Mouse (Mus musculus) stomach, postnatal 0 days (tissue): ENCODE results near the gene Rcc1. TPM values are rescaled to one million over a fixed set of nuclear protein-coding genes. Genes with fewer than 3 reads are reported as not detected.
A peak's percentile ranks its signal among the peaks of the same experiment; 100 is the strongest.
"Not testable (repeated sequence)": the region's sequence is repeated elsewhere in the genome, so short reads cannot be mapped to it uniquely, and the experiment has no call there.

ENCODE experiments used
- ATAC-seq: fragments of 200-750 bp; cut with Nextera tagmentation; 2 replicates; pipeline ENCODE4 v1.8.0; 2017; ENCODE audit not compliant: low FRiP score, low TSS enrichment
- DNase-seq: peaks from one replicate; pipeline ENCODE4 v3.0.0-alpha.2; 2016; ENCODE audit warnings: low spot score
- H3K27ac ChIP-seq: fragments of 300-500 bp; sonication (generic); replicated peaks from 2 replicates; pipeline ENCODE4 v1.5.1; 2014; ENCODE audit warnings: mild to moderate bottlenecking, control low read depth
- H3K27me3 ChIP-seq: fragments of 300-500 bp; sonication (generic); 2 replicates; pipeline ENCODE4 v1.6.1; 2014; ENCODE audit warnings: low read length; ENCODE audit not compliant: control insufficient read depth, insufficient read depth
- H3K36me3 ChIP-seq: fragments of 300-500 bp; sonication (generic); 2 replicates; pipeline ENCODE4 v1.6.1; 2014; ENCODE audit warnings: low read length, mixed read lengths; ENCODE audit not compliant: control insufficient read depth, insufficient read depth
- H3K4me1 ChIP-seq: fragments of 300-500 bp; sonication (generic); replicated peaks from 2 replicates; pipeline ENCODE4 v1.6.1; 2014; ENCODE audit warnings: antibody characterized with exemption; ENCODE audit not compliant: control insufficient read depth, insufficient read depth
- H3K4me2 ChIP-seq: fragments of 300-500 bp; sonication (generic); replicated peaks from 2 replicates; pipeline ENCODE4 v1.6.1; 2014; ENCODE audit warnings: low read depth, mild to moderate bottlenecking, control low read depth, moderate library complexity
- H3K4me3 ChIP-seq: fragments of 300-500 bp; sonication (generic); 2 replicates; pipeline ENCODE4 v1.5.1; 2014; ENCODE audit warnings: low read depth, low read length, control low read depth
- H3K9ac ChIP-seq: fragments of 300-500 bp; sonication (generic); 2 replicates; pipeline ENCODE4 v1.6.1; 2014; ENCODE audit warnings: mild to moderate bottlenecking, low read length, control low read depth, mixed read lengths
- H3K9me3 ChIP-seq: fragments of 300-500 bp; sonication (generic); 2 replicates; pipeline ENCODE4 v1.6.1; 2016; ENCODE audit warnings: low read length; ENCODE audit not compliant: control insufficient read depth
- CTCF ChIP-seq: IDR thresholded peaks from 2 replicates; pipeline ENCODE4 v1.5.1; 2016; ENCODE audit warnings: antibody characterized with exemption, low read depth, mild to moderate bottlenecking, moderate library complexity
- EP300 ChIP-seq: optimal IDR thresholded peaks from 2 replicates; pipeline ENCODE3; 2016; ENCODE audit warnings: antibody characterized with exemption
- WGBS: fragments of 180-500 bp; shearing (Covaris S2); extraction: QIAGEN DNeasy Blood & Tissue Kit; methylation state at CpG from one replicate; pipeline ENCODE4 v1.1.7; 2014; 5-methylcytosine and 5-hydroxymethylcytosine counted together
- polyA plus RNA-seq: library from polyadenylated mRNA; unstranded; fragments of >200 nt; fragmentation: Nextera tagmentation; extraction: Ambion mirVana; gene quantifications from 2 replicates; pipeline ENCODE4 v1.2.1, GENCODE M21; 2015

Rcc1 gene
- polyA plus RNA-seq, 1 experiment from 2014 or later, result 25.2 TPM

- Histone ChIP-seq H3K27ac (no peak overlapping the region), H3K36me3 (peaks cover 9% of the 10 kb centered on the region; the same call in 1 of the 2 replicates), H3K4me3 (no peak overlapping the region), H3K4me2 (no peak overlapping the region), H3K4me1 (no peaks in the 10 kb centered on the region), H3K9ac (no peak overlapping the region), H3K27me3 (no peaks in the 10 kb centered on the region), H3K9me3 (no peaks in the 10 kb centered on the region)
- 35% methylated on average over 3 of the region's 4 CpGs for WGBS
- no peak for TF ChIP-seq EP300
- TF ChIP-seq CTCF, result peak; percentile 80
- ATAC-seq (no peak), DNase-seq (peak; percentile 62)
Observed at GRCm38 (mm10) chr4:132292988-132293387, 60.4 kb downstream of the Rcc1 start.

- WGBS, result 86% methylated on average over 12 of the region's 12 CpGs
- H3K4me2 ChIP-seq, result no peak overlapping the region
- no peaks in the 10 kb centered on the region for H3K4me1 ChIP-seq
Observed at GRCm38 (mm10) chr4:132291624-132292335, 61.6 kb downstream of the Rcc1 start.

DNA sequence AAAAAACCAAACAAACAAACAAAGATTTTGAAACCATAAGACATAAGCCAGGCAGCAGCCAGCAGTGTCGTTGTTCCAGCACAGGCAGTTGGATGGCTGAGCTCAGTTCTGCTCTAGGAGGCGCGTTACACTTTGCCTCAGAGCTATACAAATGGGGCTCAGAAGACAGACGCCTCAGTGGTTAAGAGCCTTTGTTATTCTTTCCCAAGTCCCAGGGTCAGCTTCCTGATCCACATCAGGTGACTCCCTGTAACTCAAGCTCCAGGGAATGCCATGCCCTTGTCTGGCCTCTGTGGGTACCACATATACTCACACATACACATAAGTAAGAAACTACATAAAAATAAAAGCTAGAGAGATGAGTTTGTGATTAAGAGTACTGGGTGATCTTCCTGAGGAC is 62.3 kb downstream of the Rcc1 start:
- ATAC-seq (no peak), DNase-seq (no peak)
- no peak for TF ChIP-seq EP300
- no peak for TF ChIP-seq CTCF
- Histone ChIP-seq H3K4me3 (no peak overlapping the region), H3K4me1 (no peaks in the 10 kb centered on the region), H3K9me3 (no peaks in the 10 kb centered on the region), H3K27ac (no peak overlapping the region), H3K9ac (no peak overlapping the region), H3K27me3 (no peaks in the 10 kb centered on the region), H3K36me3 (peaks cover 9% of the 10 kb centered on the region; the same call in 1 of the 2 replicates), H3K4me2 (no peak overlapping the region)
- WGBS, result 94% methylated on average over 4 of the region's 4 CpGs

More at GRCm38 (mm10) chr4:132291624-132292335, 61.6 kb downstream of the Rcc1 start:
- no peak overlapping the region for H3K4me3 ChIP-seq
- no peak overlapping the region for H3K9ac ChIP-seq
- peaks cover 9% of the 10 kb centered on the region; the same call in 1 of the 2 replicates for H3K36me3 ChIP-seq
- no peak overlapping the region for H3K27ac ChIP-seq
- H3K9me3 ChIP-seq, result no peaks in the 10 kb centered on the region
- no peak for TF ChIP-seq EP300
- TF ChIP-seq CTCF, result peak; percentile 56
- no peaks in the 10 kb centered on the region for H3K27me3 ChIP-seq
- no peak for ATAC-seq
- DNase-seq, result no peak

DNA sequence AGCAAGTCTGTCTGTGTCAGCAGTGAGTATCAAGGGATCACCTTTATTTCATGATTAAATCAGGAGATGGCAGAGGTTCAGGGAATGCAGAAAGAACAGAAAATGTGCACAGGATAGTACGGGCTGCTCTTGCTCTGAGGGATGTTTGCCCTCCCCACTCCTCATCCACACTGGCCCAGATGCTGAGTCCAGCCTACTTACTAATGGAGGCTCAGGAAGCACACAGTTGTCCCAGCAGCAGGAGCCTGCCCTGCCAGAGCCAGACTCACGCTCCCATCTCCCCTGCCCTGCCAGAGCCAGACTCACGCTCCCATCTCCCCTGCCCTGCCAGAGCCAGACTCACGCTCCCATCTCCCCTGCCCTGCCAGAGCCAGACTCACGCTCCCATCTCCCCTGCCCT is 64.6 kb downstream of the Rcc1 start:
- not testable (repeated sequence) for H3K4me2 ChIP-seq, H3K4me1 ChIP-seq, H3K4me3 ChIP-seq, H3K9ac ChIP-seq, DNase-seq, H3K27ac ChIP-seq, H3K9me3 ChIP-seq, H3K27me3 ChIP-seq, ATAC-seq
- peaks cover 14% of the 10 kb centered on the region; the same call in 1 of the 2 replicates for H3K36me3 ChIP-seq
- 92% methylated on average over 2 of the region's 5 CpGs for WGBS

Other genes starting within 250 kb of the Rcc1 start
- gene Oprd1, start 209.1 kb downstream of the Rcc1 start, polyA plus RNA-seq, result 0.04 and 0.11 TPM in 2 replicates
- gene Ythdf2, start 141.3 kb downstream of the Rcc1 start, polyA plus RNA-seq, result 52.6 and 53.8 TPM in 2 replicates
- gene Gmeb1, start 92.0 kb downstream of the Rcc1 start, polyA plus RNA-seq, result 11.2 and 11.4 TPM in 2 replicates
- 23.9 and 24.0 TPM in 2 replicates for gene Taf12, start 79.2 kb downstream of the Rcc1 start, polyA plus RNA-seq
- 2.3 and 2.6 TPM in 2 replicates for gene Rab42, start 50.2 kb downstream of the Rcc1 start, polyA plus RNA-seq
- 45.5 and 45.7 TPM in 2 replicates for gene Trnau1ap, start 24.1 kb downstream of the Rcc1 start, polyA plus RNA-seq
- 17.6 and 20.6 TPM in 2 replicates for gene Phactr4, start 68.9 kb upstream of the Rcc1 start, polyA plus RNA-seq
- 12.2 and 13.6 TPM in 2 replicates for gene Med18, start 110.3 kb upstream of the Rcc1 start, polyA plus RNA-seq
- gene Sesn2, start 156.9 kb upstream of the Rcc1 start, polyA plus RNA-seq, result 7.6 and 8.2 TPM in 2 replicates
- gene Atpif1, start 180.1 kb upstream of the Rcc1 start, polyA plus RNA-seq, result 1,179 and 1,213 TPM in 2 replicates
- gene Dnajc8, start 181.9 kb upstream of the Rcc1 start, polyA plus RNA-seq, result 103 and 116 TPM in 2 replicates
- gene Ptafr, start 210.5 kb upstream of the Rcc1 start, polyA plus RNA-seq, result 0.88 and 0.90 TPM in 2 replicates